Mouse (Mus musculus) testis, adult 2 months (tissue): ENCODE data around the gene Pex26. TPM values are rescaled to one million over a fixed set of nuclear protein-coding genes. Genes with fewer than 3 reads are reported as not detected.

Experiments used
- H3K27ac ChIP-seq: fragments of 200-500 bp; 2 replicates; pipeline ENCODE4 v1.5.1; 2012; ENCODE audit warnings: low read depth, low read length; ENCODE audit not compliant: control insufficient read depth, insufficient read depth
- H3K27me3 ChIP-seq: fragments of 200-500 bp; 2 replicates; pipeline ENCODE4 v1.6.1; 2012; ENCODE audit warnings: mild to moderate bottlenecking, low read length, moderate library complexity; ENCODE audit not compliant: control insufficient read depth, insufficient read depth
- H3K36me3 ChIP-seq: fragments of 200-500 bp; 2 replicates; pipeline ENCODE4 v1.6.1; 2012; ENCODE audit warnings: mild to moderate bottlenecking, low read length; ENCODE audit not compliant: control insufficient read depth, insufficient read depth
- H3K4me1 ChIP-seq: fragments of 200-500 bp; 2 replicates; pipeline ENCODE4 v1.6.1; 2012; ENCODE audit warnings: low read length; ENCODE audit not compliant: control insufficient read depth, insufficient read depth
- H3K4me3 ChIP-seq: fragments of 200-500 bp; 2 replicates; pipeline ENCODE4 v1.5.1; 2012; ENCODE audit warnings: low read depth, mild to moderate bottlenecking, low read length, moderate library complexity, mixed read lengths; ENCODE audit not compliant: control insufficient read depth
- CTCF ChIP-seq: fragments of 200-500 bp; IDR thresholded peaks from 2 replicates; pipeline ENCODE4 v1.5.1; 2012; ENCODE audit warnings: low read depth, mild to moderate bottlenecking, inconsistent platforms, low read length, moderate library complexity; ENCODE audit not compliant: control insufficient read depth, insufficient read depth, insufficient replicate concordance
- POLR2A ChIP-seq: fragments of 200-500 bp; IDR thresholded peaks from 2 replicates; pipeline ENCODE4 v1.6.1; 2012; ENCODE audit warnings: low read depth, mild to moderate bottlenecking, inconsistent platforms, low read length, moderate library complexity; ENCODE audit not compliant: control insufficient read depth
- polyA plus RNA-seq: library from polyadenylated mRNA; depleted of rRNA; stranded (reverse); fragments of >200 nt; gene quantifications from 2 replicates; pipeline ENCODE4 v1.2.3, GENCODE M21; 2012

Pex26 gene
- polyA plus RNA-seq, 1 experiment = 8.7 TPM

DNA sequence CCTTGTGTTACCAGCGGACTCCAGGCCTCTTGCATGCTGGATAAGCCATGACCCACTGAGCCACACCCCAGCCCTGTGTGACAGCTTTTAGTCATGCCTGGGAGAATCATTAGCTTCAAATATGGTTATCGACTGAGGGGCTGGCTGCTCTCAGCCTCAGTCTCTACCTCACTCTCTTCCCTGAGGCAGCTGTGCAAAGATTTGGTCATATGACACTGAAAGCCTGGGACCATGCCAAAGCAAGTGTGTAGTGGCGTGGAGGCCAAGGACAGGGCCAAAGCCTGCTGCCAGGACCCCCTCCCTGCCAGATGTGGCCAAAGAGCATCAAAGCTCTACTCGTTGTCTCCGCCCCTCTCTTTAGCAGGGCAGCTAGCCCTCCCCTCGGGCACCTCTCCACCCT, 31.7 kb upstream of the Pex26 start:
- H3K27me3 ChIP-seq = no peaks in the 10 kb centered on the region
- H3K36me3 ChIP-seq = no peaks in the 10 kb centered on the region
- H3K4me3 ChIP-seq = no peak overlapping the region
- TF ChIP-seq CTCF (no peak), POLR2A (no peak)
- peak overlapping the region; percentile 79 for H3K27ac ChIP-seq
- H3K4me1 ChIP-seq = peaks cover 3% of the 10 kb centered on the region

DNA sequence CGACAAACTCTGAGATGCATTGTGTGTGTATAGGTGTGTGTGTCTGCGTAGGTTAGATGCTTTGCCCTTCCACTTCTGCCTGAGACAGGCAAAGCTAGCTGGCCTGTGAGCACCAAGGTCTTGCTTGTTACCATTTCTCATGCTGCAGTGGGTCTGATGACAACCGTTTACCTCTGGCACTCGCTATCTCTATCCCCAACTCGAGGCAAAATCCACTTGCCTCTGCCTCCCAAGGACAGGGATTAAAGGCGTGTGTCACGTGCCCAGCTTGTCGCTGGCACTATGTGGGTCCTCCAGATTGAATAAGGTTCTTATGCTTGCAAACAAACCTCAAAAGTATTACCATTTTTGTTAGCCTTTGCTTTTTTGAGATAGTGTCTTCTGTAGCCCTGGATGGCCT, 30.3 kb upstream of the Pex26 start:
- H3K4me3 ChIP-seq = no peak overlapping the region
- TF ChIP-seq POLR2A = no peak
- no peak for TF ChIP-seq CTCF
- H3K27me3 ChIP-seq = no peaks in the 10 kb centered on the region
- H3K27ac ChIP-seq = peak overlapping the region; percentile 61
- H3K36me3 ChIP-seq = no peaks in the 10 kb centered on the region
- peaks cover 3% of the 10 kb centered on the region for H3K4me1 ChIP-seq

DNA sequence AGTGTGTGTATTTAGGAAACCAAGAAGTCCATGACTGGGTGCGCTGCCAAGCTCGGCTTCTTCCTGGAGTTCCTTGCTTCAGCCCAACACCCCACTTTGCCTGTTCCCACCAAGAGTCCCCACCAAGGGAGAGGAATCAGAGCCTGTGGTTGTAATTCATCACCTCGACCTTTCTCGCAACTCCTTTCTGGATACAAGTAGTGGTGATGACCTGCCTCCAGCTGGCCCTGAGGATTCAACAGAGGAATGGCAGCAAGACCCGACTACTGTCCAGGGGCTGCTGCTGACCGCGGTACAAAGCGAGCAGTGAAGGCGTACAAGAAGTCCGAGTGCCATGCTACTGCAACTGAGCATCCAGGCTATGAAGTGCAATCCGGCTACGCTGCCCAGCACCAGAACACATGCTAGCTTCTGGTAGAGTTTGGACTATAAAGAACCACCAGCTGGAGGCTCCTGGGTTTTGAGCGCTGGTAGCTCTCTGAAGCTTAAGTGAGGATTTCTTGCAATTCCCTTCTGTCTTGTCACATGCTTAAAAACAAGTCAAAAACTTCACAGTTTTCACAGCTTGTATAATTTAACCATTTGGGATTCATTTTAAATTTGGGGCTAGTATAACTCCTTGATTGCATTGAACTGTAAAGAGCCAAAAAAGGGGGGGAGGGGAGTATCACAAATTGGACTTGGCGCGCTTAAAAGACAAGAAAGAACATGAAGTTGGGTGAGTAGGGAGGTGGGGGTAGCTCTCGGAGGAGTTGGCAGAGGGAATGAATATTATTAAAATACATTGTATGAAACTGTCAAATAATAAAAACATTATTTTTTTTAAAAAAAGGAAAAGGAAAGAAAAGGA, 28.8 kb upstream of the Pex26 start:
- TF ChIP-seq POLR2A (no peak), CTCF (no peak)
- Histone ChIP-seq H3K27ac (no peak overlapping the region), H3K4me1 (peaks cover 3% of the 10 kb centered on the region), H3K27me3 (no peaks in the 10 kb centered on the region), H3K4me3 (no peak overlapping the region), H3K36me3 (no peaks in the 10 kb centered on the region)

DNA sequence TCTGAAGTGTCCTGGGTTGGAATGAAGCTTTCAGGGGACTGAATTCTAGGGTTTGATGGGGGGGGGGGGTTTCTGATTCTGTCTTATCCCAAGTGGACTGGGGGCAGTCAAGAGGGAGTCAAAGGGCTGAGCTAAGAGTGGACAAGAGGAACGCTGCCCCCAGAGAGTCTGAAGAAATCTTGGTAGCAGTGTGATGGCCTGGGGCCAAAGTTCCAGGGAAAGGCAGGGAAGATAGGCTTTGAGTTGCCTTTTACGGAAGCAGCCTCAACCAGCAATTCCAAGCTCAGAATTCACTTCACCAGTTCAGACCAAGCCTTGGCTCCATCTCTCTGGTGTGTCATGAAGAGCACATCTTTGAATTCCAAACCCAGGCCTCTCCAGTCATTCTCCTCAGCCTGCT, 27.4 kb upstream of the Pex26 start:
- Histone ChIP-seq H3K36me3 (no peaks in the 10 kb centered on the region), H3K4me1 (peaks cover 3% of the 10 kb centered on the region), H3K4me3 (no peak overlapping the region), H3K27me3 (no peaks in the 10 kb centered on the region), H3K27ac (peak overlapping the region; percentile 45)
- TF ChIP-seq POLR2A = no peak
- no peak for TF ChIP-seq CTCF

GRCm38 (mm10) chr6:121159616-121160015, 23.9 kb upstream of the Pex26 start:
- TF ChIP-seq CTCF (no peak), POLR2A (no peak)

GRCm38 (mm10) chr6:121160126-121160525, 23.3 kb upstream of the Pex26 start:
- H3K36me3 ChIP-seq = no peaks in the 10 kb centered on the region
- H3K4me3 ChIP-seq = no peak overlapping the region
- no peaks in the 10 kb centered on the region for H3K27me3 ChIP-seq
- no peak overlapping the region for H3K27ac ChIP-seq
- TF ChIP-seq CTCF (no peak), POLR2A (no peak)
- H3K4me1 ChIP-seq = no peaks in the 10 kb centered on the region; the same call in none of the 2 replicates

More at GRCm38 (mm10) chr6:121159616-121160015, 23.9 kb upstream of the Pex26 start:
- Histone ChIP-seq H3K36me3 (no peaks in the 10 kb centered on the region), H3K27ac (no peak overlapping the region), H3K4me3 (no peak overlapping the region), H3K4me1 (no peaks in the 10 kb centered on the region; the same call in none of the 2 replicates), H3K27me3 (no peaks in the 10 kb centered on the region)

DNA sequence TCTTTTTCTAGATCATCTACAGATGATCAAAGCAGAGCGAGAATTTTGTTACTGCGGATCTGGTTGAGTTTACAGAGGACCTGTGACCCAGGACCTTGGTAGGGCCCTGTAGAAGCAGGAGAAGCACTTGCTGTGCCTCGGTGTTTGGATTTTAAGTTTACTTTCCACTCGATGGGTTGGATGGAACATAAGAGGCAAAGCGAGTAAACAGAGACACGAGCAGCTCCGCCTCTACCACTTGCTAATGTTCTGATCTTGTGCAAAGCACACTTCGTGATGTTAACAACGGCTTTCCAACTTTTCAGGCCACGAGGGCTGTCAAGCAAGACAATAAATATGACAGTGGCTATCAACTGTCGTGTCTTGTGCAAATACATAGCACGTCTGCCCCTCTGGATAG, 20.9 kb upstream of the Pex26 start:
- Histone ChIP-seq H3K36me3 (no peaks in the 10 kb centered on the region), H3K4me3 (no peak overlapping the region), H3K27ac (no peak overlapping the region), H3K4me1 (peaks cover under 1% of the 10 kb centered on the region), H3K27me3 (no peaks in the 10 kb centered on the region)
- TF ChIP-seq CTCF (no peak), POLR2A (no peak)
